Mouse (Mus musculus): Measurements from ENCODE around the gene Dusp10.
A peak's percentile ranks its signal among the peaks of the same experiment; 100 is the strongest.

Dusp10 gene

DNA sequence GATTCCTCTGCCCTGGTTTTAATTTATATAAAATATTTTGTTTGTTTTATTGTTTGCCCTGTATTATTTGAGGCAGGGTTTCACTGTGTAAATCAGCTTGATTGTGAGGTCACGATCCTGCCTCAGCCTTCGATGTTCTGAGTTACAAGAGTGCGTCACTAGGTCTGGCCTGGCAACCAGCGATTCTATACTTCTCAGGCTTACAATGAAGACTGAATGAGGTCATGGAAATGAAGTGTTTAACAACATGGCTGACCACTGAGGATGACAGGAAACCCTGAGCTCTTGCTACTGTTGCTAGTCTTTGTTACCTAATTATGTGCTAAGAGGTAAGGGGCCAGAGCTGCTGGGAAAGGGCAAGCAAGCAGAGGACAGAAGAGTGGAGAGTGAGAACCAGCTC, at the start of gene Dusp10:
Dusp10 (plus strand) TSS at position 197 of the 400 bp plus-strand sequence.
- no peak for DNase-seq (ENCODE audit: low spot score in 2 of 2)

DNA sequence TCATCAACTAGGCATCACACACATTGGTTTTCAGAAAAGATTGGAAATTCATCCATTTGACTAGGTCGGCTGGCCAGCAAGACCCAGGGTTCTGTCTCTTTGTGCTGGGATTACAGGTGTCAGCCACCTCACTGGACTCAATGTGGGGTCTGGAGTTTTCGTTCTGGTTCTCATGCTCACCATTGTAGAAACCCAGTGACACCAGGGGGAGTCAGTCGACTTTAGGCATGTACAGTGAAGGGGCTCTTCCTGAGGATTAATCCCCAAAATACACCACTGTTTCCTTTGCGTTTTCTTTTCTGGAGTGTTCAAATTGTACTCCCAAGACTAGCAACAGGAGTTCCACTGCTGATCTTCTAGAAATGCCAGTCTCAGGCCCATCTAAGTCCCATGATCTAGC, 47.8 kb upstream of the Dusp10 start:
- DNase-seq (ENCODE audit: low spot score in 2 of 2), result no peak

DNA sequence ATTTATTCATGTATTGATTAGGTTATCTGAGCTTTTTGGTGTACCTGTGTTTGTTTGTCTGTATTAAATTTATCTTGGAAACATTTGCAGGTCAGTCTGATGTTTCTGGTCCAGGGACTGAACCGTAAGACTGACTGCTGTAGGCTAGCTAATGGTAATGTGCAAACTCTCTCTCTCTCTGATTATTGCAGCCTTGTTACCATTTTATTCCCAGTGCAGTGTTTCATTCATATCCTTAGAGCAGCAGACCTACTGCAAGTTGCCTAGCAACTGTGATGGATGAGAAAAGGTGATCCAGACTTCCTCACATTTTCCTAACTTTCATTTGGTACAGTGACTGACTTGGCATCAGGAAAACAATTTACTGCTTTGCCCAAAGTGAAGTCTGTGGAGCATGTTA, 43.8 kb upstream of the Dusp10 start:
- DNase-seq (ENCODE audit: low spot score in 2 of 2), result no peak

DNA sequence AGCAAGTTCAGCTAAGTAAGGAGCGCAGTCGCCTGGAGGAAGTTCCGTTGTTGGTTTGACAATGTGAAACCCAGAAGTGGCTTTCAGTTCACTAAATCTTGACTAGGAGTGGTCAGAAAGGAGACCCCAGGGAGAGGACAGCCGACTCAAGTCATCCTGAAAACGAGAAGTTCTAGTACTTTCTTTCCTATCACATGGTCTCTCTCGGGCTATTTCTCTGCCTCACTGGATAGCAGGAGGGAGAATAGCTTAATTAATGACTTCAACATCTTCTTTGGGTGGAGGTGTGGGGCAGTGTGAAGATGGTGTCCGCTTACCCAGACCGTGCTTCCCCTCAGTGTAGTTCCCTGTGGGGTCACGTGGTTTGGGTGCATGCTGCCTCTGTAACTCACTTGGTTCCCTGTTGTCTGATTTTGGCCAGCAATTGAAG, 33.3 kb upstream of the Dusp10 start:
- DNase-seq (ENCODE audit: low spot score in 2 of 2), result peak; percentile 6 to 8

DNA sequence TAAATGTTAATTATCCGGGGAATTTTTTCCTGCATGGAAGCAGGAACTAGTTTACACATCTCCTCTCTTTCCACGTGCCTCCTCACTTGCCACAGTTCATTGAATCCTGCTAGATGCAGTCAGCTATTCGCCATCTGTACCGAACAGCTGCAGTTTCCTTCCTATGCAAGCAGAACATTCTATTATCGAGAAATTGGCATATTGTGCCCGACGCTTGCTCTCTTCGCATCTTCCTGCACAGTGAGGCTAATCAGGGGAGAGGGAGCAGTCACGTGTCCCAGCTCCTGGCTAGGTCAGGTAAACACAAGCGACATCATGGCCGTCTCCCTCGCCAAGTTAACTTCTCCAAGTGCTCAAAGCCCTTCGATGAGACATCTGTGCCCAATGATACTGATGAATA, 31.0 kb upstream of the Dusp10 start:
- DNase-seq (ENCODE audit: low spot score in 2 of 2), result peak; percentile 3 to 33

DNA sequence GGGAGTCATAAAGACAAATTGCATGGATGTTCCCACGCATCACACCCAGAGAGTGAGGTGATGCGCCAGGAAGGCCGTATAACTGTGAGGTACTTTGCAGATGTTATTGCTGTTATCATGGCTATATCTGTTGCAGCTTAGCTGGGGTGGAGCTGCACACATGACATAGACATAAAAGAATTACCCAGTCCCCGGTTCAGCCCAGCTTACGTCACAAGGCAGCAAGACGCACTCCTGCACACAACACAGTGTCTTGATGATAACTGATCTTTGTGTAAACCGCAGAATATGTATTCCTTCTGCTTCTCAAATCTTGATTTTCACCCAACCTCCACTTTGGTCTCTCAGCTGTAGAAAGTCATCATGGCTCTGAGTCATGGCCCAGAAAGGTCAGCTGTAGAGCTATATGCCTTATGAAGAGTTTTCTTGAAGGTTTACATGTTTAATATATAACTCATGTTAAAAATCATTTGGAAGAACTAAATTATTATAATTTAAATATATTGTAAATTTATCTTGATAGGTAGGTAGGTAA, 25.3 kb upstream of the Dusp10 start:
- no peak for DNase-seq (ENCODE audit: low spot score in 2 of 2)

DNA sequence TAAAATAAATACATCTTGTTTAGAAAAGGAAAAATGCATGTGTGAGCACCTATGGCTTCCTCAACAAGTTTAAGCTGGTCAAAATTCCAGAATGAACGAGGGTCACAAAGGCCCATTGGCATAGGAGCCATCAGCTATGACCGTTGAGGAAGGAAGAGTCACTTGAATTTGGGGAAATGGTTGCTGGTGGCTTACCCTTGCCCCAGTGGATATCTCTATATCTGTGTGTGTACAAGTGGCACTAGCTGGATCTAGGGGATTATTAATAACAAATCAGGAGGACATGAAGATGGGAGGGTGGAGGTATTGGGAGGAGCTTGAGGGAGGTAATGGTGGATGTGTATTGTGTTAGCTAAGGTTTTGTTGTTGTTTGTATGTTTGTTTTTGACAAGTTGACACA, 21.2 kb upstream of the Dusp10 start:
- DNase-seq (ENCODE audit: low spot score in 2 of 2), result no peak

DNA sequence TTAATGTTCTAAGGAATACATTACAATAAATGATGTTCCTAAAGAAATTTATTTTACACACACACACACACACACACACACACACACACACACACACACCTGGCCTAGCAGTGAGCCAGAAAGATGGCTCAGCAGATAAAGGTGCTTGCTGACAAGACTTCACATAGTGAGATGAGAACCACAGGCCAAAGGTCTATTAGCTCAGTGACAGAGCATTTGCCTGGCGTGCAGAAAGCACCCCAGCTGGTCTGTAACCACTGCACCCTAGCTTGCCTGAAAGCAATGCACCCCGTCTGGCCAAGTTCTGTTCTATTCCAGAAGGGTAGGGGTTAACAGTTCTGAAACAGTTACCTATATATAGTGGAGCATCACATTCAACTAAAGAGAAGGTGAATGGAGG, 15.9 kb upstream of the Dusp10 start:
- DNase-seq (ENCODE audit: low spot score in 2 of 2), result no peak

DNA sequence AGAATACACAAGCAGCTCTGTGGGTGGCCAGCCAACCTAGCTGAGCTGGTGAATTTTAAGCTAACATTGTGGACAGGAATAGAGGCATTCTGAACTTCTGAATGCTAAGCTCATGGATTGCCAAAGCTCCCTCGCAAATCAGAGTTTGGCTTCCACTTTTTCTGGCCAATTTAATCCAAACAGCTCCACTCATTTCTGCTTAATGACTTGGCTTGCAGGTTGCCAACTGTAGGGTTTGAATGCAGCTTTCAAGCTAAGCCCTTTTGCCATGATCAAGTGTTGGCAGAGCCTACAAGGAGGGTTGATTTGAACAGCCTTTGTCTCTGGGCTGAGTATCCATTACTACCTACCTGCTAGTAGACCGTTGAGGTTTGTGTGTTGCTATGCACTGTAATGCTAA, 10.6 kb upstream of the Dusp10 start:
- DNase-seq (ENCODE audit: low spot score in 2 of 2), result peak; percentile 10 to 11

DNA sequence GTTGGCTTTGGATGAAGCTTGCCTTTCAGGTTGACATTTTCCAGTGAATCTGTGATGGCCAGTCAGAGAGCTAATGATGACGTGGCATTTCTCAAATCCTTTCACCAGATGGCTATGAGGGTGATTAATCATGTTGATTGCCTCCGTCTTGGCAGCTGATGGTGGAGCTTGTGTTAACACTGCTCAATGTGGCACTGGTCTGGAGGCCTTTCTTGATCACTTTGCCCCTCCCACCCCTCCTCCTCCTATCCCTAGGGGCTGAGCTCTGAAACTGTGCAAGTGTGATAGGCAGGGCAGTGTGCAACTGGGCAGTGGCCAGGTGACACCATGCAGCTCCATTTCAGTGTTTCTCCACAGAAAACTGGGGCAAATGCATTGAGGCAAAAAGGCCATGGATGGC, 8.8 kb upstream of the Dusp10 start:
- no peak for DNase-seq (ENCODE audit: low spot score in 2 of 2)

DNA sequence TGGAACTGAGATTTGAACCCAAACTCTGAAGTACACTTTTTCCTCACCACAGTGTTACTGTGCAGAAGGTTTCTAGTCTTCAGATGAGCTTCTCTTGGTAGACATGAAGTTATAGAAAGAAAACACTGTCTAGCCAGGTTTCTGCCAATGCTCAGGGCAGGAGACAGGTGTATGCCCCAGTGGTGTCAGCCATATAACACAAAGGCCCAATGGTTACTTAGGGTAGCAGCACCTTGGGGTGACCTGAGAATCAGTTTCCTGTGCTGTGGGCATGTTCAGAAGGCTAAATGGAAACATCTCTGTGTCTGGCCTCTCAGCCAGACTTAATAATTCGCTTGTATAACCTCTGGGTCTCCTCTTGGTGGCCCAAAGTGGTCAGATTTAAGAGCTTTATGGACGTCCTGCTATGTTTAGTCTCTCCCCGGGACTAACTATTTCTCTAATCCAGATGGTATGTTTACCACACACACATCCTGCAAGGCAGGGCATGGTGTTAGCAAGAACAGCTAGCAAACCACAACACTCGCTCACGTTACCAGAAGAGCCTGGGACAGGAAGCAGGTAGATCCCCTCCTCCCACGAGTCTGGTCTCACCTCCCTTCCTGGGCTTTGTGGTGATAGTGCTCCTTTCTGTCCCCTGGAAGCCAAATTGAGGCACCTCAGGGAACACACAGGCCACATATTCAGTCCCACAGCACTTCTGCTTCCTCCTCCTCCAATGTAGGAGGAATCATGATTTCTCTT, 7.6 kb upstream of the Dusp10 start:
- DNase-seq (ENCODE audit: low spot score in 2 of 2), result no peak

DNA sequence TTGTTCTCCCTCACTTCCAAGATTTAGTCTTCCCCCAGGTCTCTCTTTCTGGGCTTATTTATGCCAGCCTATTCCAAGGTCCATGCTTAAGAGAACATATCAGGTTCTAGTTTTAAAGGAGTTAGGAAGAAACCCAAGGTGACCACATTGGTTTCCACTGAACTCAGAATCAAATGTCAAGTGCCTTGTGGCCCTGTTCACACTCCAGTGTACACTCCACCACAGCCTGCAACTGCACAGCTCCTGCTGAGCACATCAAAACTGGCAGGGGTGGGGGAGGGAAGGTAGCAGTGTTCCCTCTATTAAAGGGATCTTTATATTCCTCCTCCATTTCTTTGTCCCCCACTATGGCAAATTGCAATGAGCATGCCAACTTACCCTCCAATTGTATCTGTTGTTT, 7.0 kb upstream of the Dusp10 start:
- no peak for DNase-seq (ENCODE audit: low spot score in 2 of 2)

DNA sequence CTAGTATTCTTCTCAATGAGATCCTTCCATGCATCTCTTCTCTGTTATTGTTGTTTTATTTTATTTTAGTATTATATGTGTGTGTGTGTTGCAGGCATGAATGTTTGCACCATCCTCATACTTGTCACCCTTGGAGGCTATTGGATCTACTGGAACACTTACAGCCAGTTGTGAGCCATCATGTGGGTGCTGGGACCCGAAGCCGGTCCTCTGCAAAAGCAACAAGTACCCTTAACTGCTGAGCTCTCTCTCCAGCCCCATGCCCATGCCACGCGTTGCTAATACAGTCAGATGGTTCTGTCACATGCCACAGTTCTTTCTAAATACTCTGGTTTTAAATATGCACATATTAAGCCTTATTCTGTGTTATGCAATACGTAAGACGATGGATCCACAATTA, 1.8 kb upstream of the Dusp10 start:
- no peak for DNase-seq (ENCODE audit: low spot score in 2 of 2)

DNA sequence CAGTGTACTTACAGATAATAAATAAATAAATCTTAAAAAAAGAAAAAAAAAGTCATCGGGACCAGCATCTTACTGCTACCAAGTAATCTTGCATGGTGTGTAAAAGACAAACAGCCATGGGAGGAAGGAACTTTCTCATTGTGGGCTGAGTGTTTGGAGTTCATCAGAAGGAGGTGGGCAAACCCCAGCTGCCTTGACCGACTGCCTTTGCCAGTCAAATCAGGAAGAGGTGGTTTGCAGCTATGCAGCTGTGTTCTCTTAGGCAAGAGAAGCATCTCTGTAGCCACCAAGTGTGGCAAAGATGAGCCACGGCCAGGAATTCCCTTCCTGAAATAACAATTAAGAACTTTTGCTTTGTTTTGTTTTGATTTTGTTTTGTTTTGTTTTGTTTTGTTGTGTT, 989 bp downstream of the Dusp10 start:
- DNase-seq (ENCODE audit: low spot score in 2 of 2), result no peak

DNA sequence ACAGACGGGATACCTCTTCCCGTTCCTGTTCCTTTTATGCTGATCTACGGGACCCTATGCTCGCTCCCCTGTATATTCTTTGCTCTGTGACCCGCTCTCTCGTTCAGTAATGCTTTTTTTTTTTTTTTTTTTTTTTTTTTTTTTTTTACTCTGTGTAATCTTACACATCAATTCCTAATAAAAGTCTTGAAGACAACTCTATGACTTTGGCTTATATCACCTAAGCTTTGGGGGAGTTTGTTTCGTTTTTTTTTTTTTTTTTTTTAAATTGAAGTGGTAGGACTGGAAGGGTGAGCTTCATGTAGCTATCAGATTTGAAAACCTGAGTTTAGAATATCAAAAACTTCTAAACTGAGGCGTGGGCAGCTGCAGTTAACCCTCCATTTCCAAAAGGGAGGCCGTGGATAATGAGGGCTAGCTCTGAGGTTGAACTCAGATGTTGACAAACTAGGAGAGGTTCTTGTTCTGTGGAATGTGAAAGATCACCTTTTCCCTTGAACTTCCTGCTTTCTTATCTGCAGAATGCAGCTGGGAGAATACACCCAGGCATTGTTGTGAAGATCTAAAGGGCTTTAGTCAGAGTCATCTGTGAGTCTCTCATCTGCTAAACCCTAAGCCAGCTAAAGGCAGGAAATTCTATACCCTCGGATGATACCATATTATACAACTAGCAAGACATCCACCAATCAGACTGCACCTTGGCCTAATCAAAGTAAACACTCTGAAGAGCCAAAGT, 3.1 kb downstream of the Dusp10 start:
- DNase-seq (ENCODE audit: low spot score in 2 of 2), result no peak

DNA sequence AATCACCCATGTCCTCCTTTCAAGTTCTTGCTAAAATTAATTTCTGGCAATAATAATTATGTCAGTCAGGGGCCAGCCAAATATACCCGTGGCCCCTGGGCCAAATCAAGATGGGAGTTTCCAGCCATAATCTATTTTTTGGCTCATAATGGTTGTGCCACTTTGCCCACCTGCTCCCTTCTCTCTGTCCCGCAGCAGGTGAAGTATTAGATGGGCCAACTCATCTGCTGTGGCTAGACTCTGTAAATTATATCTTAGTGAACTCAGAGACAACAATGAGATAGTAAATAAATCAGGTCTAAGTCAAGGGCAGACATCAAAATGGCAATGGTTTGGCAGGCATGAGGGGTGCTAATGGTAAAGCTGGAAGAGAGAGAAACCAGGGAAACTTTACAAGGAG, 4.5 kb downstream of the Dusp10 start:
- DNase-seq (ENCODE audit: low spot score in 2 of 2), result no peak

DNA sequence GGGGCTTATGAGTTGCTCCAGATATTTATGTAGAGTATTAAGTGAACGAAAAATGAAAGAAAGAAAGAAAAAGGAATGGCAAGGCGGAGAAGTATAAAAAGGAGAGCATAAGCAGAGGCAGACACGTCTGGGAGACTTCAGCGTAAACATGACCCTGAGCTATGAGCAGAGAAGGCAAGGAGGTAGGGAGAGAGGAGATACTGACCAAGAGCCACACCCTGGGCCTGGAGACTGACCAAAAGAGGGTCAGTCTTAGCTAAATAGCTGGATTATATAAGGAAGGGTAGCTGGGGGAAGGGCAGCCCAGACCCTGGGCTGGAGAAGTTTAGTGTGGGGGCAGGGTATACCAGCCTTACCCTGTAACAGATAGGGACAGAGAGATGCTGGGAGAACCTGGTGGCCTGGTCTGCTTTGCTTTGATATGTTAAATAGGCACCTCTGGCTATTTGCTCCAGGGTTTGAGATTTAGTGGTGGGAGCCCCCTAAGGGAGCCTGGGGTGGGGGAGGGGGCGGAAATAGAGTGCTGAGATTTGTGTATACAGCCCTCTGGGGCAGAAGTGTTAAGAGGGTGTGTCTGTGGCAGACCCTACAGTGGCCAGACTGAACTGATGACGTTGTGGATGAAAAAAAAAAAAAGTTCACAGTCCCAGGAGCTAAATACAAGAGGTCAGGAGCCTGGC, 6.1 kb downstream of the Dusp10 start:
- DNase-seq (ENCODE audit: low spot score in 2 of 2), result no peak

DNA sequence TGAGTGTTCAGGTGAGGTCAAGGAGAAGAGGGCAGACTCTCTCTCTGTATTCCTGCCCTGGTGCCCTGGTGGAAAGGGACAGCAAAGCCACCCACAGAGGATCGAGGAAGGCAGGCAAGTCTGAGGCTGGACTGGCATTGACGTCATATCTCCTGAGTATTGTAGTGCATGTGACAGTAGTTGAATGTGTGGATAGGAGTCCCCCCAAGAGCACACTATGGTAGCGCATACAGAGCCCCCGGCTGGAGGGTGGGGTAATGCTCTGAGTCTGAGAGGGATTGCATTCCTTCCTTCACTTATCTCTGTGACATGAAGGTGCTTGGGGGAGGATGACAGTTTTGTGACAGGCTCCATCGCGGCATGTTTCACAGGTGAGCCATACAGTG, 6.6 kb downstream of the Dusp10 start:
- no peak for DNase-seq (ENCODE audit: low spot score in 2 of 2)

DNA sequence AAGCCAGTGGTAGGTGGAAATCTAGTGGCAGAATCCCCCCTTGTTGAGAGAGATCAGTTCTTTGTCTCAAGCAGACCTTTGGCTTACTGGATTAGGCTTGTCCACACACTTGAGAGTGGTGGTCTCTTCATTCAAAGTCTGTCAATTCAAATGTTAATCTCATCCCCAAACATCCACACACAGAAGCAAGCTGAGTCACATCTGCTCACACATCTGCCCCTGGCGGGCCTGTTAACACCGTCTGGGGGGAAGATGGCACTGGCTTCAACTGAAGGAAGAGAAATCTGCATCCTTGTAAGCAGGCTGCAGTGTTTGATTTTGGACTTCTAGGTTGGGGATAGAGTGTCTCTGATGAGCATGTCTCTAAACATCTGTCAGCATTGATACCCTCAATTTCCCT, 10.9 kb downstream of the Dusp10 start:
- DNase-seq (ENCODE audit: low spot score in 2 of 2), result no peak

DNA sequence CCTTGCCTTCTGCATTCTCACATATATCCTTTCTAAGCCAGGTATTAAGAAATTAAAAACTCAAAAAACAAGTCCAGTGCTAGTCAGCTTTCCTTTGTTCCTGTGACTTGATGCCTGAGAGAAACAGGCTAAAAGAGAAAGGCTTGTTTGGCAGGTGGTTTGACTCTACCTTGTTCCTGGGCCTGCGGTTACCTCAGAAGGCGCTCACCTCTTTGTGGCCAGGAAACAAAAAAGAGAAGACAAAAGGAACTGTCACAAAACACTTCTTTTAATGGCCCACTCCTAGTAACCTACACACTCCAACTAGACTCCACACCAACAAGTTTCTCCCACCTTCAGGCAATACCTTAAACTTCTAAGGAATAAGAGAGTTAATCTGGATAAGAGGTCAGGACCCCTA, 11.5 kb downstream of the Dusp10 start:
- DNase-seq (ENCODE audit: low spot score in 2 of 2), result no peak

DNA sequence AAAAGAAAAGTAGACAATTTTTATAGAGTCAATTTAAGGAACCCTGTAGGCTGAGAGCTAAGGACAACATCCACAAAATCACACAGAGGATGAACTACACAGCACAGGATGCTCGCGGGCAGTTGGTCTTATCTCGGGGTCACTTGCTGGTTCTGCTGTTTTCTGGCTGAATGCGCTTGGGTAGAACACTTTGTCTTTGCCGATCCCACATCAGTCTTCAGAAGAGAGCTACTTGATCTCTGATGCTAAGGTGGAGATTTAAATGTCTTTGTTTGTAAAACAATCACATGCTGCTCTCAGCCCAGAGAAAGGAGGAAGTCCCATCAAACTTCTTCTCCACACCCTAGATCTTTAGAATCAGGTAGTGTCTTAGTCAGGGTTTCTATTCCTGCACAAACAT, 12.0 kb downstream of the Dusp10 start:
- no peak for DNase-seq (ENCODE audit: low spot score in 2 of 2)

DNA sequence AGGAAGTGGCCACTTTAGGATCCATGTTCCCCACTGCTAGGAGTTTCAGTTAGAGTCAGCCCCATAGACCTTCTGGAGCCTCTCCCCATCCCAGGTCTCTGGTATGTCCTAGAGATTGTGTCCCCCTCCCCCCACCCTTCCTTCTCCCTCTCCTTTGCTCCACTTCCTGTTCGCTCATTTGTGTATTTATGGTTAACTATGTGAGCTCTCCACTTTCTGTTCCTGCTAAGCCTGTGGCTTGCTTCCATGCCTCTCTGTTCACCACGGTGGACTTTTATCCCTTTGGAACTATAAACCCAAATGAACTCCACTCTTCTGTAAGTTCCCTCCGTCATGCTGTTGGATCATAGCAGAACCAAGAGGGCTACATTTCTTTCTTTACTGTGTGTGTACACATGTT, 13.9 kb downstream of the Dusp10 start:
- no peak for DNase-seq (ENCODE audit: low spot score in 2 of 2)

Measured in left cerebral cortex, adult 9 months (tissue).